Mouse (Mus musculus) forebrain, embryonic 14.5 days (tissue): ENCODE data around the gene Muc1. TPM values are rescaled to one million over a fixed set of nuclear protein-coding genes. Genes with fewer than 3 reads are reported as not detected.

Experiments
- ATAC-seq: fragments of 200-750 bp; cut with Nextera tagmentation; 2 replicates; pipeline ENCODE4 v1.8.0; 2017; ENCODE audit warnings: mild to moderate bottlenecking, moderate library complexity
- DNase-seq: peaks from one replicate; pipeline ENCODE4 v3.0.0-alpha.2; 2015; ENCODE audit warnings: low spot score
- H3K27ac ChIP-seq: fragments of 300-500 bp; sonication (generic); 2 replicates; pipeline ENCODE4 v1.5.1; 2014; ENCODE audit warnings: low read depth, mild to moderate bottlenecking, control low read depth, low read length, moderate library complexity
- H3K27me3 ChIP-seq: fragments of 300-500 bp; sonication (generic); replicated peaks from 2 replicates; pipeline ENCODE4 v1.6.1; 2014; ENCODE audit warnings: low read length, control low read depth, mixed read lengths; ENCODE audit not compliant: control insufficient read depth, insufficient read depth
- H3K36me3 ChIP-seq: fragments of 300-500 bp; sonication (generic); 2 replicates; pipeline ENCODE4 v1.6.1; 2014; ENCODE audit warnings: low read length, control low read depth; ENCODE audit not compliant: control insufficient read depth, insufficient read depth
- H3K4me1 ChIP-seq: fragments of 300-500 bp; sonication (generic); 2 replicates; pipeline ENCODE4 v1.6.1; 2014; ENCODE audit warnings: antibody characterized with exemption, low read length, control low read depth; ENCODE audit not compliant: control insufficient read depth, insufficient read depth
- H3K4me2 ChIP-seq: fragments of 300-500 bp; sonication (generic); 2 replicates; pipeline ENCODE4 v1.6.1; 2014; ENCODE audit warnings: mild to moderate bottlenecking, control low read depth, low read length
- H3K4me3 ChIP-seq: fragments of 300-500 bp; sonication (generic); 2 replicates; pipeline ENCODE4 v1.5.1; 2014; ENCODE audit warnings: low read depth, low read length, control low read depth
- H3K9ac ChIP-seq: fragments of 300-500 bp; sonication (generic); 2 replicates; pipeline ENCODE4 v1.6.1; 2014; ENCODE audit warnings: mild to moderate bottlenecking, low read length, control low read depth, moderate library complexity
- H3K9me3 ChIP-seq: fragments of 300-500 bp; sonication (generic); replicated peaks from 2 replicates; pipeline ENCODE4 v1.6.1; 2016; ENCODE audit warnings: low read length, control low read depth, mixed read lengths; ENCODE audit not compliant: control insufficient read depth
- WGBS: fragments of 180-500 bp; shearing (Covaris S2); extraction: QIAGEN DNeasy Blood & Tissue Kit; methylation state at CpG from one replicate; pipeline ENCODE4 v1.1.7; 2014; 5-methylcytosine and 5-hydroxymethylcytosine counted together
- polyA plus RNA-seq: library from polyadenylated mRNA; unstranded; fragments of >200 nt; fragmentation: Nextera tagmentation; extraction: Ambion mirVana; gene quantifications from 2 replicates; pipeline ENCODE4 v1.2.1, GENCODE M21; 2014

Gene Muc1
- polyA plus RNA-seq, 1 experiment from 2014 or later: 1.9 TPM

- Histone ChIP-seq H3K36me3 (peaks cover 26% of the 10 kb centered on the region), H3K27me3 (no peaks in the 10 kb centered on the region), H3K9me3 (no peaks in the 10 kb centered on the region), H3K4me3 (peak within 1 kb of the TSS; percentile 70), H3K27ac (peak within 1 kb of the TSS; percentile 95), H3K4me2 (peak within 1 kb of the TSS; percentile 95), H3K4me1 (peaks cover 12% of the 10 kb centered on the region), H3K9ac (peak within 1 kb of the TSS; percentile 78)
- WGBS: 4% methylated on average over 20 of the region's 20 CpGs
- ATAC-seq (peak; percentile 62), DNase-seq (peak; percentile 91)
Measured at GRCm38 (mm10) chr3:89245688-89246171, 16.9 kb downstream of the Muc1 start, which contains the start of gene Krtcap2. TSS of gene Krtcap2 (plus strand) at chr3:89245966.

GRCm38 (mm10) chr3:89246261-89247100 is 17.6 kb downstream of the Muc1 start, which contains the start of gene Trim46:
TSS of gene Trim46 (minus strand) at chr3:89246309.
- peak within 1 kb of the TSS; percentile 95 for H3K27ac ChIP-seq
- DNase-seq (peak; percentile 96), ATAC-seq (peak; percentile 77)
- peaks cover 19% of the 10 kb centered on the region for H3K36me3 ChIP-seq
- H3K9ac ChIP-seq: peak within 1 kb of the TSS; percentile 78
- peak within 1 kb of the TSS; percentile 95 for H3K4me2 ChIP-seq
- peak within 1 kb of the TSS; percentile 70 for H3K4me3 ChIP-seq
- H3K4me1 ChIP-seq: peaks cover 12% of the 10 kb centered on the region
- no peaks in the 10 kb centered on the region for H3K9me3 ChIP-seq
- no peaks in the 10 kb centered on the region for H3K27me3 ChIP-seq
- under 1% methylated on average over 42 of the region's 42 CpGs for WGBS

GRCm38 (mm10) chr3:89247466-89247865 is 18.6 kb downstream of the Muc1 start:
- ATAC-seq: no peak
- peaks cover 12% of the 10 kb centered on the region for H3K4me1 ChIP-seq
- H3K27ac ChIP-seq: no peak overlapping the region
- no peaks in the 10 kb centered on the region for H3K27me3 ChIP-seq
- no peak for DNase-seq
- WGBS: 89% methylated on average over 4 of the region's 4 CpGs
- peak overlapping the region; percentile 70; the same call in 1 of the 2 replicates for H3K4me3 ChIP-seq
- H3K4me2 ChIP-seq: peak overlapping the region; percentile 95
- no peak overlapping the region for H3K9ac ChIP-seq
- peaks cover 9% of the 10 kb centered on the region for H3K36me3 ChIP-seq
- H3K9me3 ChIP-seq: no peaks in the 10 kb centered on the region

- H3K4me1 ChIP-seq: no peaks in the 10 kb centered on the region; the same call in 1 of the 2 replicates
- no peak overlapping the region for H3K9ac ChIP-seq
- 24% methylated on average over 7 of the region's 7 CpGs for WGBS
- H3K4me2 ChIP-seq: no peak overlapping the region
- DNase-seq: peak; percentile 42
- no peak for ATAC-seq
- no peaks in the 10 kb centered on the region for H3K27me3 ChIP-seq
- H3K27ac ChIP-seq: no peak overlapping the region
- no peaks in the 10 kb centered on the region for H3K9me3 ChIP-seq
- H3K4me3 ChIP-seq: no peak overlapping the region
- H3K36me3 ChIP-seq: peaks cover 5% of the 10 kb centered on the region; the same call in 1 of the 2 replicates
Measured at GRCm38 (mm10) chr3:89250435-89251040, 21.7 kb downstream of the Muc1 start.

GRCm38 (mm10) chr3:89251365-89251895 is 22.6 kb downstream of the Muc1 start:
- no peak for ATAC-seq
- H3K27me3 ChIP-seq: no peaks in the 10 kb centered on the region
- peaks cover 5% of the 10 kb centered on the region; the same call in 1 of the 2 replicates for H3K36me3 ChIP-seq
- no peak for DNase-seq
- H3K4me3 ChIP-seq: no peak overlapping the region
- no peak overlapping the region for H3K4me2 ChIP-seq
- H3K27ac ChIP-seq: no peak overlapping the region
- WGBS: 10% methylated on average over 17 of the region's 17 CpGs
- H3K9ac ChIP-seq: no peak overlapping the region
- H3K9me3 ChIP-seq: no peaks in the 10 kb centered on the region
- H3K4me1 ChIP-seq: no peaks in the 10 kb centered on the region; the same call in 1 of the 2 replicates

- H3K9me3 ChIP-seq: no peaks in the 10 kb centered on the region
- no peak overlapping the region for H3K4me3 ChIP-seq
- no peak overlapping the region for H3K4me2 ChIP-seq
- no peaks in the 10 kb centered on the region for H3K27me3 ChIP-seq
- no peaks in the 10 kb centered on the region for H3K4me1 ChIP-seq
- no peak overlapping the region for H3K9ac ChIP-seq
- 90% methylated on average over 5 of the region's 5 CpGs for WGBS
- DNase-seq: no peak
- H3K36me3 ChIP-seq: no peaks in the 10 kb centered on the region
- no peak for ATAC-seq
- H3K27ac ChIP-seq: no peak overlapping the region
Measured at GRCm38 (mm10) chr3:89254994-89255393, 26.1 kb downstream of the Muc1 start.

GRCm38 (mm10) chr3:89256177-89256576 is 27.3 kb downstream of the Muc1 start:
- H3K9ac ChIP-seq: no peak overlapping the region
- no peak overlapping the region for H3K4me3 ChIP-seq
- no peaks in the 10 kb centered on the region for H3K9me3 ChIP-seq
- H3K4me1 ChIP-seq: no peaks in the 10 kb centered on the region
- H3K36me3 ChIP-seq: no peaks in the 10 kb centered on the region
- H3K4me2 ChIP-seq: no peak overlapping the region
- H3K27ac ChIP-seq: no peak overlapping the region
- no peak for DNase-seq
- no peak for ATAC-seq
- WGBS: 83% methylated on average over 5 of the region's 5 CpGs
- H3K27me3 ChIP-seq: no peaks in the 10 kb centered on the region

- no peaks in the 10 kb centered on the region for H3K4me1 ChIP-seq
- no peak within 1 kb of the TSS for H3K4me2 ChIP-seq
- no peak within 1 kb of the TSS for H3K27ac ChIP-seq
- DNase-seq (no peak), ATAC-seq (no peak)
- H3K27me3 ChIP-seq: no peaks in the 10 kb centered on the region
- no peaks in the 10 kb centered on the region for H3K36me3 ChIP-seq
- 54% methylated on average over 7 of the region's 7 CpGs for WGBS
- H3K9ac ChIP-seq: no peak within 1 kb of the TSS
- no peaks in the 10 kb centered on the region for H3K9me3 ChIP-seq
- H3K4me3 ChIP-seq: no peak within 1 kb of the TSS
Measured at GRCm38 (mm10) chr3:89259076-89259475, 30.2 kb downstream of the Muc1 start, which contains the start of gene Dpm3. TSS of gene Dpm3 (plus strand) at chr3:89259358.
